Mouse (Mus musculus): ENCODE results near the gene Dupd1. TPM values are rescaled to one million over a fixed set of nuclear protein-coding genes. Genes with fewer than 3 reads are reported as not detected.

The Dupd1 gene
- polyA plus RNA-seq, 1 experiment = not detected

DNA sequence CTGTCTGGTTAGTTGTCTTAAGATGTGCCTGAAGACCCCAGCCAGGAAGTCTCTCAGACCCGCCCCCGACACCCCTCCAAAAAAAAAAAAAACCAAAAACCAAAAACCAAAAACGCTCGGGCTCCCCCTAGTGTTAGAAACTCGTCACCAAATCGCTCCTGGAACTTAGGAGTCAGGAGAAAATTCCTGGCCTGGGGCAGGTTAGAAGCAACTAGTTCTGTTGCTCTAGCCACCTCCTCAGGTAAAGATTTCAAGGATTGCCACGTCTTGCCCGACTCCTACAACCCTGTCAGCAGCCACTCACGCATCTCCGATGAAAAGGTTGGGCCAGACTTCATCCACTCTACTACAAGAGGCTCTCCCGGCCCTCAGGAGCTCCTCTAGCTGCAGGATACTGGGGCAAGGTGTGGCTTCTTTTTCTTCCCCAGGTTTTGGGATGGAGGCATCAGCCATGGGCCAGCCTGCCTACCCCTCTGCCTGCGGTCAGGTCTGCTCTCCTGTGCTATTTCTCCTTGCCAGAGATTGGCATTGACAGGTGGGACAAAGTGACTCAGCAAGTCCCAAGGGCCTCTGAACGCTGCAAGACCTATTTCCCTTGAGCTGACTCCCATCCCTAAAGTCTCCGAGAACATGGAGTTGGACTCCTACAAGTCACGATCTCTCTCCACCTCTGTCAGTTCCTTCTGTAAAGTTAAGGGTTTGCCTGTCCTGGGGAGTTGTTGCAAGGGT is 33.9 kb upstream of the Dupd1 start:
- DNase-seq = peak; percentile 43 to 62
- TF ChIP-seq POLR2A (IDR thresholded peaks at IDR 0.05; ENCODE audit: borderline replicate concordance, insufficient read depth, low read length) (no peak), CTCF (IDR thresholded peaks at IDR 0.05; ENCODE audit: borderline replicate concordance, insufficient read depth, low read depth, low read length) (0 out of 2 replicates have a peak, but pooled peaks have one; percentile 24)

DNA sequence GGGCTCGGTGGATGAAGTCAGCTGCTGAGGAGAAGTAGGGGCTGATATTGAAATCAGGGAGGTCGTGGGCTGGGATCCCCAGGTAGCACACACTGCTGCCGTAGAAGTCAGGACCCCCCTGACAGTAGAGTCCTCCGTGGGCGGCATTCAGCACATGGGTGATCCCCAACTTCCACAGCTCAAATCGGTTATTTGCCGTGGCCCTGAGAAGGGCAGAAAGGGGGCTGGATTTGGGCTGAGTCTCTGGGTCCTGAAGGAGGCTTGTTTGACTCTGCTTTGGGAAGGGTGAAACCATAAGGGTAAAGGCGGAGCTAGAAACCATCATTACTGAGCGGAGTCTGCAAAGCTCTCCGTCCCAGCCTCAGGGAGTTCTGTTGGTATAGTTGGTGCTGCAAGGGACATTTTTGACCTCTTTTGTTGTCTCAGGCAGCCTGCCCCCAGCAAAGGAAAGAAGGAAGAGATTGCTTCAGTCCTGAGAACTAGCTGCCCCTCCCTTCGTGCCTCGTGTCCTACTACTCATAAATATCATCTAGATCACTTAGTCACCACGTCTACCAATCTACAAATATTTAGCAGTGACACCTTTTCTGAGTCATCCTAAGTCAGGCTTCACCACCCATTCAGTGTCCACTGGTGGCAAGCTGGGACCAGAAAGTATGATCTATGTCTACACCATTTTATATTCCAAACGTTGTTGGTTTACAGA is 33.2 kb upstream of the Dupd1 start:
- H3K27me3 ChIP-seq (ENCODE audit: control insufficient read depth, insufficient read depth, low read length) = no peaks in the 10 kb centered on the region
- TF ChIP-seq CTCF (IDR thresholded peaks at IDR 0.05; ENCODE audit: borderline replicate concordance, insufficient read depth, low read depth, low read length) (no peak), POLR2A (IDR thresholded peaks at IDR 0.05; ENCODE audit: borderline replicate concordance, insufficient read depth, low read length) (no peak)
- peaks cover 2% of the 10 kb centered on the region; the same call in 1 of the 2 replicates for H3K4me1 ChIP-seq (ENCODE audit: control insufficient read depth, insufficient read depth, low read length)
- WGBS = 77% methylated on average over 14 of the region's 14 CpGs
- no peak overlapping the region for H3K4me3 ChIP-seq (replicated peaks; ENCODE audit: insufficient read depth, low read depth, low read length)
- H3K27ac ChIP-seq (ENCODE audit: insufficient read depth, low read length) = no peak overlapping the region
- no peak for DNase-seq

More for the DNA sequence above, 33.9 kb upstream of the Dupd1 start:
- no peak overlapping the region for H3K4me3 ChIP-seq (replicated peaks; ENCODE audit: insufficient read depth, low read depth, low read length)
- WGBS = 43% methylated on average over 15 of the region's 15 CpGs
- peaks cover 2% of the 10 kb centered on the region for H3K4me1 ChIP-seq (ENCODE audit: control insufficient read depth, insufficient read depth, low read length)
- H3K27me3 ChIP-seq (ENCODE audit: control insufficient read depth, insufficient read depth, low read length) = no peaks in the 10 kb centered on the region
- H3K27ac ChIP-seq (ENCODE audit: insufficient read depth, low read length) = no peak overlapping the region

DNA sequence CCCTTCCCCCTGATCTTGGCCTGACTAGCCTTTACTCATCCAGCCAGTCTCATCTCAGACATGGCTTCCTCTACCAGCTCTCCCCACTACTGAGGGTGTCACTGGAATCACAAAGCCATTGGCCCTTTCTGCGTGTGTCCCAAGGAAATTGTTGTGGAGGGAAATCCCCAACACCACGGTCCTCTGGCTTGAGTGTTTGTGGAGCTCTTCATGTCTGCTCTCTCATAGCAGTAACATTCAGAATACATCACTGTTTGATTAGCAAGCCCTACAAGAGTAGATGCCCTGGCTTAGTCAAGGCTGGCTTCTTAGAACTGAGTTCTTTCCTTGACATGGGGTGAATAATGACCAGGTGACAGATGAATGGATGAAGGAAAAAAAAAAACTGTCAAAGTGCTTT is 32.5 kb upstream of the Dupd1 start:
- no peaks in the 10 kb centered on the region for H3K27me3 ChIP-seq (ENCODE audit: control insufficient read depth, insufficient read depth, low read length)
- H3K27ac ChIP-seq (ENCODE audit: insufficient read depth, low read length) = no peak overlapping the region
- H3K4me3 ChIP-seq (replicated peaks; ENCODE audit: insufficient read depth, low read depth, low read length) = no peak overlapping the region
- TF ChIP-seq CTCF (IDR thresholded peaks at IDR 0.05; ENCODE audit: borderline replicate concordance, insufficient read depth, low read depth, low read length) = no peak
- 70% methylated on average over 2 of the region's 2 CpGs for WGBS
- DNase-seq = no peak
- H3K4me1 ChIP-seq (ENCODE audit: control insufficient read depth, insufficient read depth, low read length) = peaks cover 2% of the 10 kb centered on the region; the same call in 1 of the 2 replicates

DNA sequence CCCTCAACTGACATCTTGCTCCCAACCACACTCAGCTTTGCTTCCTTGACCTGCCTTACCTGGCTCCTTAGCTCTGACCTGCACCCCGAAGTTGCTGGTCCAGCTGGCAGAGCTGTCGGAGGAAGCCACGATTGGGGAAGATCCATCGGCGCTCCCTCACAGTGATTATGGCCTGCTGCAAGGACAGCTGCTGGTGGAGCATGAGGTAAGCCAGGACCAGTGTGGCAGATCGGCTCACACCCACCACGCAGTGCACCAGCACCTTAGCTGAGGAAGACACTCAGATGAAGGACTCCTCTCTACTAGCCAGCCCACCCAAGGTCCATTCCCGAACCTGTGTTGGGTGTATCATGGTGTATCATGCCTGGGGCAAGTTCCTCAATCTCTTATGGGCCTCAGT is 31.9 kb upstream of the Dupd1 start:
- no peak for DNase-seq
- no peak for TF ChIP-seq CTCF (IDR thresholded peaks at IDR 0.05; ENCODE audit: borderline replicate concordance, insufficient read depth, low read depth, low read length)
- no peak for TF ChIP-seq POLR2A (IDR thresholded peaks at IDR 0.05; ENCODE audit: borderline replicate concordance, insufficient read depth, low read length)
- Histone ChIP-seq H3K27ac (ENCODE audit: insufficient read depth, low read length) (no peak overlapping the region), H3K27me3 (ENCODE audit: control insufficient read depth, insufficient read depth, low read length) (no peaks in the 10 kb centered on the region), H3K4me3 (replicated peaks; ENCODE audit: insufficient read depth, low read depth, low read length) (no peak overlapping the region), H3K4me1 (ENCODE audit: control insufficient read depth, insufficient read depth, low read length) (peaks cover 2% of the 10 kb centered on the region; the same call in 1 of the 2 replicates)
- 89% methylated on average over 8 of the region's 8 CpGs for WGBS

DNA sequence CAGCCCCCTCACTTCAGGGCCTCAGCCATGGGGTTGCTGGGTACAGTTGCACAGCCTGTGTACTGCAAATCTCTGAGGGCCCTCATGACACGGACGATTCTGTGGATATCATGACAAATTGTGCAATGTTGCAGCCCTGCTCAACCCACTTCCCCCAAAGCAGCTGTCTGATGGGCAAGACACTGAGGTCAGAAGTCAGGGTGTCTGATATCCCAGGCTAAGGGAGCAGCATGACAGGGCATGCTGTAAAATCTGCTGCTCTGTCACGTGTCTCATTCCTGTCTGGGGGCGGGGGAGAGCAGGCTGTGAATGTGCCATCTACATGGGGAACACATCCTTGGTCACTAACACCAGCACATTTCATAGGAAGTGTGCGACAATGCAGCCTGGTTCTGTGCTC is 30.8 kb upstream of the Dupd1 start:
- 72% methylated on average over 5 of the region's 5 CpGs for WGBS

DNA sequence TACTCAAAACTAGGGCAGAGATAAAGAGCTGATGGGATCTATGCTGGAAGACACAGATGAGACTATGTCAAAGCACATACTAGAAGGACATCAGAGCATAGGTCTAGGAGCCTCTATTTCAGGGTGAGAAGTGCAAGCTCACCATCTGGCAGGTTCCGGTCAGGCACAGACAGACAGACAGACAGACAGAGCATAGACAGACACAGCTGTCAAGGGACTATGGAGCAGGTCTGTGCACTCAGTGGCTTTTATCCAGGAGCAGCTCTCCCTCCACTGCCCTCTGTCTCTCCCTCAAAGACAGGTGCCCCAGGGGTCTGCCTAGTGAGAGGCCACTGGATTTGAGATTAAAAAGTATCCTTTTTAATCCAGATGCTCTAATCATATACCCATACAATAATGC is 29.8 kb upstream of the Dupd1 start:
- no peak overlapping the region for H3K27ac ChIP-seq (ENCODE audit: insufficient read depth, low read length)
- WGBS = 69% methylated on average over 1 of the region's 1 CpGs
- TF ChIP-seq CTCF (IDR thresholded peaks at IDR 0.05; ENCODE audit: borderline replicate concordance, insufficient read depth, low read depth, low read length) = no peak
- no peak for TF ChIP-seq POLR2A (IDR thresholded peaks at IDR 0.05; ENCODE audit: borderline replicate concordance, insufficient read depth, low read length)

More for the DNA sequence above, 30.8 kb upstream of the Dupd1 start:
- Histone ChIP-seq H3K4me3 (replicated peaks; ENCODE audit: insufficient read depth, low read depth, low read length) (no peak overlapping the region), H3K27ac (ENCODE audit: insufficient read depth, low read length) (no peak overlapping the region), H3K27me3 (ENCODE audit: control insufficient read depth, insufficient read depth, low read length) (no peaks in the 10 kb centered on the region), H3K4me1 (ENCODE audit: control insufficient read depth, insufficient read depth, low read length) (peaks cover 2% of the 10 kb centered on the region; the same call in 1 of the 2 replicates)
- no peak for TF ChIP-seq CTCF (IDR thresholded peaks at IDR 0.05; ENCODE audit: borderline replicate concordance, insufficient read depth, low read depth, low read length)
- no peak for TF ChIP-seq POLR2A (IDR thresholded peaks at IDR 0.05; ENCODE audit: borderline replicate concordance, insufficient read depth, low read length)
- DNase-seq = no peak

DNA sequence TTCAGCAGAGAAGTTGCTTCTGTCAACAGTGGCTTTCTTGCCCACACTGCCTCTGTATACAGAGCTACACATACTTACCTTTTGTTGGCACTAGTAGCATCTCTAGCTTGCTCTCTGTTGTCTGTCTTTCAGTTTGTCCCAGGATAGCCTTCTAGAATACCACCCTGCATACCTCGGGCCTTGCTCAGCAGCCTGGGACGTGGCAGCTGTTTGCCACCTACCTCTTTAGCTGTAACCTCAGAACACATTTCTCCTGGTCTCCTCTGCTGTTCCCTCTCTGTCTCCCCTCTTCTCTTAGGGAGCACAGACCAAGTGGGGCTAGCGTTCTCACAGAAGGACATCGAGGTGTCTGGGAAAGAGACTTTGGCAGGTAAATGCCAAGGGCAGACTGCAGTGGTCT is 28.1 kb upstream of the Dupd1 start:
- no peak overlapping the region for H3K4me3 ChIP-seq (replicated peaks; ENCODE audit: insufficient read depth, low read depth, low read length)
- H3K27me3 ChIP-seq (ENCODE audit: control insufficient read depth, insufficient read depth, low read length) = no peaks in the 10 kb centered on the region
- no peaks in the 10 kb centered on the region for H3K4me1 ChIP-seq (ENCODE audit: control insufficient read depth, insufficient read depth, low read length)
- TF ChIP-seq CTCF (IDR thresholded peaks at IDR 0.05; ENCODE audit: borderline replicate concordance, insufficient read depth, low read depth, low read length) = no peak
- no peak for TF ChIP-seq POLR2A (IDR thresholded peaks at IDR 0.05; ENCODE audit: borderline replicate concordance, insufficient read depth, low read length)
- WGBS = 93% methylated on average over 4 of the region's 4 CpGs
- no peak overlapping the region for H3K27ac ChIP-seq (ENCODE audit: insufficient read depth, low read length)
- no peak for DNase-seq

More for the DNA sequence above, 29.8 kb upstream of the Dupd1 start:
- no peaks in the 10 kb centered on the region for H3K4me1 ChIP-seq (ENCODE audit: control insufficient read depth, insufficient read depth, low read length)
- no peaks in the 10 kb centered on the region for H3K27me3 ChIP-seq (ENCODE audit: control insufficient read depth, insufficient read depth, low read length)
- H3K4me3 ChIP-seq (replicated peaks; ENCODE audit: insufficient read depth, low read depth, low read length) = no peak overlapping the region
- DNase-seq = no peak

DNA sequence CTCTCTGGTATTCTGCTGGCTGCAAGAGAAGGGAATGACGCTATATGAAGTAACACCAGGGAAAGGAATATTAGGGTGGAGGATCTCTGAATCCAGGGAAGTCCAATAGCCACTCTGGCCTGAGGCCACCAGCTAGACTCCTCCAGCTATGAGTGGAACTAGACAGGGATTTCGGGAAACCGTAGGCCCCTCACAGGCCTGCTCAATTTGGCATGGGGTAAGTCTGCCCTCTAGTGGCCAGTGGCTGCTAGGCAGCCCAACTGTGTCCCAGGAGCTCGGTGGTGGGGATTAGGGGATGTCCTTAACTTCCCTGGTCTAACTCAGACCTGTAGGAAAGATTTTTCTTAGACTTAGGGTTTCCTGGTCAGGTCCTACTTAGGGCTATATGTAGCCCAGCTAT is 27.4 kb upstream of the Dupd1 start:
- DNase-seq = peak; percentile 66 to 84
- no peaks in the 10 kb centered on the region for H3K4me1 ChIP-seq (ENCODE audit: control insufficient read depth, insufficient read depth, low read length)
- no peak overlapping the region for H3K27ac ChIP-seq (ENCODE audit: insufficient read depth, low read length)
- no peak overlapping the region for H3K4me3 ChIP-seq (replicated peaks; ENCODE audit: insufficient read depth, low read depth, low read length)
- TF ChIP-seq CTCF (IDR thresholded peaks at IDR 0.05; ENCODE audit: borderline replicate concordance, insufficient read depth, low read depth, low read length) (peak; percentile 97), POLR2A (IDR thresholded peaks at IDR 0.05; ENCODE audit: borderline replicate concordance, insufficient read depth, low read length) (no peak)
- WGBS = 14% methylated on average over 4 of the region's 4 CpGs
- H3K27me3 ChIP-seq (ENCODE audit: control insufficient read depth, insufficient read depth, low read length) = no peaks in the 10 kb centered on the region
